Mouse (Mus musculus) naive thymus-derived CD4-positive, alpha-beta T cell, adult 2 months (primary cell): ENCODE data around the gene Gpsm1.

Experiments
- DNase-seq: peaks from one replicate; pipeline ENCODE4 v3.0.0-alpha.2; 2011; ENCODE audit warnings: low read depth

Gene Gpsm1

GRCm38 (mm10) chr2:26315072-26315924 lies at the start of gene Gpsm1:
Gene Gpsm1 (plus strand): TSS chr2:26315515.
- DNase-seq: peak; percentile 81

- DNase-seq: no peak
Observed at GRCm38 (mm10) chr2:26266066-26266742, 49.1 kb upstream of the Gpsm1 start.

GRCm38 (mm10) chr2:26268216-26268615 lies 47.1 kb upstream of the Gpsm1 start:
- DNase-seq: no peak

- DNase-seq: peak; percentile 17
Observed at GRCm38 (mm10) chr2:26273611-26274010, 41.7 kb upstream of the Gpsm1 start.

GRCm38 (mm10) chr2:26279712-26280111 lies 35.6 kb upstream of the Gpsm1 start:
- no peak for DNase-seq

GRCm38 (mm10) chr2:26280594-26280993 lies 34.7 kb upstream of the Gpsm1 start:
- no peak for DNase-seq

- DNase-seq: no peak
Observed at GRCm38 (mm10) chr2:26285804-26286203, 29.5 kb upstream of the Gpsm1 start.

- DNase-seq: no peak
Observed at GRCm38 (mm10) chr2:26286391-26286790, 28.9 kb upstream of the Gpsm1 start.

- DNase-seq: no peak
Observed at GRCm38 (mm10) chr2:26290133-26290532, 25.2 kb upstream of the Gpsm1 start.

- DNase-seq: no peak
Observed at GRCm38 (mm10) chr2:26294457-26294856, 20.9 kb upstream of the Gpsm1 start, which contains the start of gene Ccdc187. Gene Ccdc187 (minus strand): TSS chr2:26294557.

- DNase-seq: no peak
Observed at GRCm38 (mm10) chr2:26296606-26297195, 18.6 kb upstream of the Gpsm1 start.

GRCm38 (mm10) chr2:26298208-26298855 lies 17.0 kb upstream of the Gpsm1 start:
- DNase-seq: no peak

- DNase-seq: no peak
Observed at GRCm38 (mm10) chr2:26298856-26299230, 16.5 kb upstream of the Gpsm1 start.

- no peak for DNase-seq
Observed at GRCm38 (mm10) chr2:26299336-26299735, 16.0 kb upstream of the Gpsm1 start.

GRCm38 (mm10) chr2:26300161-26300807 lies 15.0 kb upstream of the Gpsm1 start:
- DNase-seq: no peak

GRCm38 (mm10) chr2:26300808-26301174 lies 14.5 kb upstream of the Gpsm1 start:
- DNase-seq: peak; percentile 81

- no peak for DNase-seq
Observed at GRCm38 (mm10) chr2:26302005-26302503, 13.3 kb upstream of the Gpsm1 start.

- DNase-seq: no peak
Observed at GRCm38 (mm10) chr2:26304711-26305110, 10.6 kb upstream of the Gpsm1 start.

- no peak for DNase-seq
Observed at GRCm38 (mm10) chr2:26305555-26305954, 9.8 kb upstream of the Gpsm1 start.

- DNase-seq: no peak
Observed at GRCm38 (mm10) chr2:26306702-26307101, 8.6 kb upstream of the Gpsm1 start.

GRCm38 (mm10) chr2:26309739-26310138 lies 5.6 kb upstream of the Gpsm1 start:
- no peak for DNase-seq

GRCm38 (mm10) chr2:26311936-26312335 lies 3.4 kb upstream of the Gpsm1 start:
- no peak for DNase-seq
